Mouse (Mus musculus): ENCODE measurements at regions not wholly inside any gene's neighbourhood (a gene's known extent, or its start where the extent isn't known, plus 50 kb on each side); places are given as distances from the start of the nearest gene placed in this dataset.

DNA sequence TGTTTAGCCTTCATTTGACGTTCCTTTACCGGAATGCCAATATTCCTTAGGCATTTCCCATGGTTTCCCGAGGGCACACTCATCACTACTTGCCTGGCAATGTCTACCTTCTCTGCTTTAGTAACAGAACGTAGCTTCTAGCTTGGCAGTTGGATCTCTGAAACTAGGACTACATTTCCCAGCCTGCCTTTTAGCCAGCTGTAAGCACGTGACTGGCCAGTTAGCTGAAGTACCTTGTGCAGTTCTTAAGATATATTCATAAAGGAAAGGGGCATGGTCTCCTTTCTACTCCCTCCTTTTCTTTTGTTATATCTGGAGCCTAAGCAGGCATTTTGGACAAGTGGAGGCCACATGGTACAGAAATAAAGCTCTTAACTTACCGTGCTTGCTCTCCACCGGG, 214.8 kb upstream of the Krr1 start:
- H3K4me3 ChIP-seq (replicated peaks) = no peak overlapping the region
- no peak overlapping the region for H3K4me2 ChIP-seq
- ATAC-seq (ENCODE audit: low FRiP score) = no peak
- no peaks in the 10 kb centered on the region for H3K9me3 ChIP-seq (replicated peaks)
- WGBS = 72% methylated on average over 7 of the region's 7 CpGs
- no peaks in the 10 kb centered on the region for H3K4me1 ChIP-seq
- no peak overlapping the region for H3K9ac ChIP-seq (replicated peaks)
- no peak overlapping the region for H3K27ac ChIP-seq (replicated peaks)
- H3K27me3 ChIP-seq (replicated peaks) = no peaks in the 10 kb centered on the region
- no peaks in the 10 kb centered on the region for H3K36me3 ChIP-seq

DNA sequence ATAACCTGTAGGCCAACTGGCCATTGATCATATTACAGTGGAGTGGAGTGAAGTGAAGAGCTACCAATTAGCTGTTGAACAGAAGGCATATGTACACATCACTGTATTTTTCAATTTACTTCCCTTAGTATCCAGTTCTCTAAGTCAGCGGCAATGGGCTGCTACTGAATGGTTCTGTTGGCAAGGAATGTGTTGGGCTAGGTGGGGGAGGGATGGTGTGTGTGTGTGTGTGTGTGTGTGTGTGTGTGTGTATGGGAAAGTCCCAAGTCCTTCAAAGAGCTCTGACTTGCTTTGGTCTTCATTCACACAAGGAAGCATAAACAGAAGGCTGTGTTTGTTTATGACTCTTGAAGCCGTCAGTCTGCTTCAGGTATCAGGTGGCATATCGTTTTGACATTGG, 213.0 kb upstream of the Krr1 start:
- H3K9ac ChIP-seq (replicated peaks) = no peak overlapping the region
- no peak overlapping the region for H3K4me3 ChIP-seq (replicated peaks)
- no peak for ATAC-seq (ENCODE audit: low FRiP score)
- H3K36me3 ChIP-seq = no peaks in the 10 kb centered on the region
- H3K27ac ChIP-seq (replicated peaks) = no peak overlapping the region
- H3K4me2 ChIP-seq = no peak overlapping the region
- no peaks in the 10 kb centered on the region for H3K27me3 ChIP-seq (replicated peaks)
- WGBS = 90% methylated on average over 3 of the region's 3 CpGs
- H3K9me3 ChIP-seq (replicated peaks) = no peaks in the 10 kb centered on the region
- no peaks in the 10 kb centered on the region for H3K4me1 ChIP-seq

DNA sequence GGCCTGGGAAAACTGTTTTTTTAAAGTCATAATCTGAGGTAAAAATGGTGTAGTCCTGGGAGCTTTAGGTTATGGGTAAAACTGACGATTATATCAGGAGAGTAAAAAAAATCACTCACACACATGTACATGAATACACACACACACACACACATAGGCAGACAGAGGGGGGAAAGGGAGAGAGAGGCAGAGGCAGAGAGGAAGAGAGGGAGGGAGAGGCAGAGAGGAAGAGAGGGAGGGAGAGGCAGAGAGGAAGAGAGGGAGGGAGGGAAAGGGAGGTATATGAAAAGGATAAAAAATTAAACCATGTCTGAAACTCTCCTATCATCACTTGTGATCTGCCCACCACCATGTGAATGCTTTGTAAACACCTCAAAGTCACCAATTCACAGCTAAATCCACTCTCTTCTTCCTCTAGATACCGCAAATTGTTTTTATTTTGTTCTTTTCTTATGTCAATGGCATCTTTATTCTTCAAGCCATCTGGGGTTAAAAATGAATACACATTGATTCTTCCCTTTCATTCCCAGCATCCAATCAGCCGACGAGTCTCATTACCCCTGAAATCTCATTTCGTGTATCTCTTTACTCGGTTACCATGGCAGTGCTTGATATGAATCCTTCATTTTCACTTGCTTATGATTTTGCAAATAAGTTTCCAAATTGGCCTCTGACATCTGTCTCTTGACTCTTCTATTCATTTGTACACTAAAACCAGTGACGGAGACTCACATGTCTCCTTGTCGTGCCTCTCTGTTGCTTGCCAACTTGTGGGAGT, 209.5 kb upstream of the Krr1 start:
- H3K9ac ChIP-seq (replicated peaks) = no peak overlapping the region
- no peaks in the 10 kb centered on the region for H3K4me1 ChIP-seq
- no peaks in the 10 kb centered on the region for H3K27me3 ChIP-seq (replicated peaks)
- no peak overlapping the region for H3K27ac ChIP-seq (replicated peaks)
- no peaks in the 10 kb centered on the region for H3K36me3 ChIP-seq
- WGBS = 82% methylated on average over 8 of the region's 8 CpGs
- no peaks in the 10 kb centered on the region for H3K9me3 ChIP-seq (replicated peaks)
- no peak overlapping the region for H3K4me3 ChIP-seq (replicated peaks)
- no peak overlapping the region for H3K4me2 ChIP-seq
- ATAC-seq (ENCODE audit: low FRiP score) = no peak

DNA sequence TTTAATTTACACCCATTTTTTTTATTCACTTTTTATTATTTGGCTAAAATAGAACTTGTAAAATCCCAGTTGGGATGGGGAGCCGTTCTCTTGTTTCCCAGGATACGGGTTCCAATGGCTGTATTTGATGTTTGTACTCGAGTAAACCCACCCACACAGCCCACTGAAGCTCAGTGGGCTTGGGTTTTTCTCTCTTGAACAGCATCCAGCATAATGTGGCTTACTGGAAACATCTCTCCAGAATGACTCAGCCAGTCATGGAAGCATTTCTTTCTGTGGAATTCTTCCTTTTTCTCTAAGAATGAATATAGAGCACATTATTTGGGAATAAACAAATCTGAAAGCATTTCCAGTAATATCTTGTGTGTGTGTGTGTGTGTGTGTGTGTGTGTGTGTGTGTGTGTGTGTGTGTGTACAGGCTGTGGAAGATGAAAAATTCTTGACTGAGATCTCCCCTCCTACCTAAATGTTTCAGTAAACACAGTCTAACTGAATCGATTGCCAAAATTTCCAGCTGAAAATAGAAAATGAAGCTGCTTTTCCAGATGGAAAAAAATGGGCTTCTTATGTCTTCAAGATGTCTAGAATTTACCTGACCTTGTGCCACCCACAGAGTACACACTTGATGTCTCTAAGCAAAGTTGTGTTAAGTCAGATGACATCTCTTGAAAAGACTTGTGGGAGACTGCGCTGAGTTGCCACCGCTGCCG, 205.3 kb upstream of the Krr1 start:
- Histone ChIP-seq H3K4me2 (no peak overlapping the region), H3K9ac (replicated peaks) (no peak overlapping the region), H3K27ac (replicated peaks) (no peak overlapping the region), H3K4me1 (no peaks in the 10 kb centered on the region), H3K27me3 (replicated peaks) (no peaks in the 10 kb centered on the region), H3K4me3 (replicated peaks) (no peak overlapping the region), H3K36me3 (no peaks in the 10 kb centered on the region), H3K9me3 (replicated peaks) (no peaks in the 10 kb centered on the region)
- ATAC-seq (ENCODE audit: low FRiP score) = no peak
- 84% methylated on average over 7 of the region's 7 CpGs for WGBS

DNA sequence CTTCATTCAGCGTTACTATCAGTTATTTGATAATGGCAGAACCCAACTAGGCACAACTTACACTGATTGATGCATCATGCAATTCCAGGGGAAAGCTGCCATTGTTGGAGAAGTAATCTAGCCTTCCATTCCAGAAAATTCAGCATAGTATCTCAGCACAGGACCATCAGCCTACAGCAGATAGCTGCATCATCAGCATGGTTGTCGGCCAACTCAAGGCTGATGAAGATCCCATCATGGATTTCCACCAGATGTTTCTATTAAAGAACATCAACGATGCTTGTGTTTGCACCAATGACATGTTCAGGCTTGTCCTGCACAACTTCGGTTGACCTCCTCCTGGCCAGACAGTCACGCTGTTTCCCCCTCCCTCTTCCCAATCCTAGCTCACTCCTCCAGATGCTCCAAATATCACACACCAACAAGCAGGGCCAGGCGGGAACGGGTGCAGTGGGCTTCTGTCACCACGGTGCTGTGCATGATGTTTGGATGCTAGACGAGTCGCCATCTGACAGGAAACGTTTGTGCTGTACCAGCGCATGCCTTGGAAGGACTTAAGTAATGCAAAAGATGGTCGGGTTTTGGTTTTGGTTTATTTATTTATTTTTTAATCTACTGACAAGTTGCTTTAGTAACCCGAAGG, 204.5 kb upstream of the Krr1 start:
- Histone ChIP-seq H3K4me2 (no peak overlapping the region), H3K27me3 (replicated peaks) (no peaks in the 10 kb centered on the region), H3K27ac (replicated peaks) (no peak overlapping the region), H3K4me3 (replicated peaks) (no peak overlapping the region), H3K9ac (replicated peaks) (no peak overlapping the region), H3K4me1 (no peaks in the 10 kb centered on the region), H3K36me3 (no peaks in the 10 kb centered on the region), H3K9me3 (replicated peaks) (no peaks in the 10 kb centered on the region)
- WGBS = 92% methylated on average over 14 of the region's 14 CpGs
- ATAC-seq (ENCODE audit: low FRiP score) = no peak

DNA sequence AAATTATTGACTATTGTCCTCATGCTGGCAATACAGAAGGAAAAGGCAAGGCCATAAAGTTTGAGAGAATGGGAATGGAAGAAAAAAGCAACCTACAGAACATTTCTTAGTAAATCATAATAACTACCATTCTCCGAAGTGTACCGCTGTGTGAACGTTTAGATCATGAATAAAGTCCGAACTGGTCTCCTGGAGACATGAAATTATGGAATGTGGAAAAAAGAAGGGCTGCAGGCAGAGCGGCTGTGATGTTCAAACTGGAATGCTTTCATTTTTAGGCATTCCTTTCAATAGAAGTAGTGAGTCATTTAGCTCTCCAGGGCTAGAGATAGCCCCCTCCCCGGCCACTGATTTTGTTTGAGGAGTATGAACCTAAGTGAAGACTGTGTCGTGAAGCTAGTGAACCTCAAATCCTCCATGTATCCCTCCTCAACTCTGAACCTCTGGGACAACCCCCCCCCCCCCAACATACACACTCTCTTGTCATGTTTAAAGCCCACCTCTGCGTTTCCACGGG, 202.9 kb upstream of the Krr1 start:
- Histone ChIP-seq H3K27ac (replicated peaks) (no peak overlapping the region), H3K9me3 (replicated peaks) (no peaks in the 10 kb centered on the region), H3K4me1 (no peaks in the 10 kb centered on the region), H3K27me3 (replicated peaks) (no peaks in the 10 kb centered on the region), H3K4me3 (replicated peaks) (no peak overlapping the region), H3K36me3 (no peaks in the 10 kb centered on the region), H3K4me2 (no peak overlapping the region), H3K9ac (replicated peaks) (no peak overlapping the region)
- 72% methylated on average over 9 of the region's 9 CpGs for WGBS
- no peak for ATAC-seq (ENCODE audit: low FRiP score)

DNA sequence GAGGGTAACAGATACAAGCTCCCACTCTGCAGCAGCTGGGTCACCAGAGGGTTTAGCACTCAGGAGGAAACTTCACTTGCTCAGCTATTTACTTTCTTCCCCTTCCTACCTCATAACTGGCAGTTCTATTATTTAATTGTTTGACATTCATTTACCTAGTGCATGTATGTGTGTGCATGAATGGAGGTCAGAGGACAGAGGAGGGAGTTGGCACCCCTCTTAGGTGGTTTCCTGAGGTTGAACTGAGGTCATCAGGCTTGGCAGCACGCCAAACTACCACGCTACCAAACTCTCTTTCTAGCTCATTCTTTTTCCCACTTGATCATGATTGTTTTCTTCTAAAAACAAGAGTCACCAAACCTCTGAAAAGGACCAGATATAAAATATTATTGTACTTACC, 202.4 kb upstream of the Krr1 start:
- H3K27ac ChIP-seq (replicated peaks) = no peak overlapping the region
- no peak overlapping the region for H3K4me3 ChIP-seq (replicated peaks)
- no peaks in the 10 kb centered on the region for H3K27me3 ChIP-seq (replicated peaks)
- no peak overlapping the region for H3K4me2 ChIP-seq
- WGBS = 76% methylated on average over 2 of the region's 2 CpGs
- no peaks in the 10 kb centered on the region for H3K36me3 ChIP-seq
- H3K4me1 ChIP-seq = no peaks in the 10 kb centered on the region
- no peaks in the 10 kb centered on the region for H3K9me3 ChIP-seq (replicated peaks)
- H3K9ac ChIP-seq (replicated peaks) = no peak overlapping the region
- ATAC-seq (ENCODE audit: low FRiP score) = no peak

DNA sequence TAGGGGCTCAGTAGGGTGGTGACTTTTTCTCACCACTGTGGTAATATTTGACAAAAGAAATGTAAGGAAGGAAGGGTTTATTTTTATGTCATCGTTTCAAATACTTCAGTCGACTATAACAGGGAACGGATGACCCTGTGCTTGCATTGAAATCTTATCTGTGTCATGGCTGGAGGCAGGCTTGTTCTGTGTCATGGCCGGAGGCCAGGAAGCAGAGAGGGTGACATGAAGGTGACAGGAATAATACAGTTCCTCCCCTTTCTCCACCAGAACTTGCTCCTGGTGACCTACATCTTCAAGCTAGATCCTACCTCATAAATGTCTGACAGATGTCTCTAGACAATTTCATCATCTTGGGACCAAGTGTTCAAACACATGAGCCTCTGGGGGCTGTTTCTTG, 201.5 kb upstream of the Krr1 start:
- Histone ChIP-seq H3K4me1 (no peaks in the 10 kb centered on the region), H3K4me2 (no peak overlapping the region), H3K9me3 (replicated peaks) (no peaks in the 10 kb centered on the region), H3K36me3 (no peaks in the 10 kb centered on the region), H3K27me3 (replicated peaks) (no peaks in the 10 kb centered on the region), H3K9ac (replicated peaks) (no peak overlapping the region), H3K27ac (replicated peaks) (no peak overlapping the region), H3K4me3 (replicated peaks) (no peak overlapping the region)
- 88% methylated on average over 4 of the region's 4 CpGs for WGBS
- ATAC-seq (ENCODE audit: low FRiP score) = no peak

DNA sequence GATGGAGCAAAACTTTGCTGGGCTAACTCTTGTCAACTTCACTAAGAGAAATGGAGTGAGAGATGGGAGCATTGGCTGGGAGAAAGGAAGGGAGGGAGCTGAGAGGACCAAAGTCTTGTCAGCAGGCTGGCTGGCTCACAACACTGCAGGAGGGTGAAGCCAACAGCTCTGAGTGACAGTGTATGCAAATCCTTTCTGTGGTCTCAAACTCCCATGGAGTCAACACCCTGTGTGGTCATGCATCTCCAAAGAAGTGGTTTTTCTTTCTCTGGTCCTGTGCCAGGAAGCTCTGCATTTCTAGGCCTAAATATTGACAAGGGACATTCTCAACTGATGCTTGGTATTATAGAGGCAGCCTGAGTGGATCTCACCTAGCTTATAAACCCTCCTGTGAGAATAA, 194.9 kb upstream of the Krr1 start:
- H3K4me3 ChIP-seq (replicated peaks) = no peak overlapping the region
- H3K4me1 ChIP-seq = no peaks in the 10 kb centered on the region
- H3K27ac ChIP-seq (replicated peaks) = no peak overlapping the region
- no peaks in the 10 kb centered on the region for H3K27me3 ChIP-seq (replicated peaks)
- H3K9me3 ChIP-seq (replicated peaks) = no peaks in the 10 kb centered on the region
- no peaks in the 10 kb centered on the region for H3K36me3 ChIP-seq
- no peak for ATAC-seq (ENCODE audit: low FRiP score)
- no peak overlapping the region for H3K9ac ChIP-seq (replicated peaks)
- no peak overlapping the region for H3K4me2 ChIP-seq

DNA sequence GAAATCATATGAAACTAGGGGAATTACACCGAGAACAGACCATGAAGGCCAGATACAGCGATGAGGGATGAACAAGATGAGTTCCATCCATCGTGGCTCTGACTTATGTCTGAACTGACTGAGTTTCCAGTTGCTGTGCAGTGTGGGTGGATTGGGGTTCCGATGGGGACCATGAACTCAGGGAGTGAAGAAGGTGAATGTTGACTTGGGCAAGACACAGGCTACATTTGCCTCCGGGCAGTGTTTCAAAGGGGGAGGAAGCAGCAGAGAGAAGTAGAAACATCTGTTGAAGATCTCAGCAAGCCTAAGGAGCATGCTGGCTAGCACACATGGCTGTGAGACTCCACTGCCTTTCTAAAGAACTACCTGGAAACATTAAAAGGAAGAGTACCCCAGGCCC, 194.4 kb upstream of the Krr1 start:
- Histone ChIP-seq H3K27me3 (replicated peaks) (no peaks in the 10 kb centered on the region), H3K9ac (replicated peaks) (no peak overlapping the region), H3K9me3 (replicated peaks) (no peaks in the 10 kb centered on the region), H3K4me3 (replicated peaks) (no peak overlapping the region), H3K27ac (replicated peaks) (no peak overlapping the region), H3K4me2 (no peak overlapping the region), H3K36me3 (no peaks in the 10 kb centered on the region), H3K4me1 (no peaks in the 10 kb centered on the region)
- 91% methylated on average over 5 of the region's 5 CpGs for WGBS
- ATAC-seq (ENCODE audit: low FRiP score) = no peak

DNA sequence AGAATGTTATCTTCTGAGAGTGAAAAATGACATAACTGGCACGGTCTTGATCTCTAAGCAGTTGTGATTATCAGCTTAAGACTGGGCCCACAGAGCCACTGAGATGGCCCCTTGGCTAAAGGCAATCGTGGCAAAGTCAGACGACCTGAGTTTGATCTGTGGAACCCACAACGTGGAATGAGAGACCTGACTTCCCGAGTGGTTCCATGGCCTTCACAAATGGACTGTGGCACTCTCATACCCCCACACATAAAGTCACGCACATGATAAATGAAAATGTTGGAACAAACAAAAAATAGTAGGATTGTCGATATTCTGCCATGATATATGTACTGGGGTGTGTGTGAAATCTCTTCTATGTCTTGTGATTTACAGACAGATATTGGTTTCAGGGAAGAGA, 192.5 kb upstream of the Krr1 start:
- 94% methylated on average over 7 of the region's 7 CpGs for WGBS
- ATAC-seq (ENCODE audit: low FRiP score) = no peak
- no peaks in the 10 kb centered on the region for H3K36me3 ChIP-seq

More for the DNA sequence above, 192.5 kb upstream of the Krr1 start:
- no peak overlapping the region for H3K9ac ChIP-seq (replicated peaks)
- no peaks in the 10 kb centered on the region for H3K27me3 ChIP-seq (replicated peaks)
- H3K27ac ChIP-seq (replicated peaks) = no peak overlapping the region
- no peaks in the 10 kb centered on the region for H3K9me3 ChIP-seq (replicated peaks)
- no peak overlapping the region for H3K4me3 ChIP-seq (replicated peaks)
- no peak overlapping the region for H3K4me2 ChIP-seq
- H3K4me1 ChIP-seq = peaks cover 7% of the 10 kb centered on the region; the same call in 1 of the 2 replicates

Data from neural tube, embryonic 15.5 days (tissue).